Mouse (Mus musculus) neural tube, embryonic 11.5 days (tissue): ENCODE measurements around the gene Gm11444. TPM values are rescaled to one million over a fixed set of nuclear protein-coding genes. Genes with fewer than 3 reads are reported as not detected.

ENCODE experiments used
- ATAC-seq: fragments of 200-750 bp; cut with Nextera tagmentation; 2 replicates; pipeline ENCODE4 v1.8.0; 2017; ENCODE audit warnings: moderate number of reproducible peaks, mild to moderate bottlenecking, moderate TSS enrichment, moderate library complexity; ENCODE audit not compliant: insufficient read depth, low FRiP score, low TSS enrichment
- DNase-seq: peaks from one replicate; pipeline ENCODE4 v3.0.0-alpha.2; 2015; ENCODE audit warnings: low spot score
- H3K27ac ChIP-seq: fragments of 300-500 bp; sonication (generic); 2 replicates; pipeline ENCODE4 v1.5.1; 2014; ENCODE audit warnings: low read depth, mild to moderate bottlenecking, low read length
- H3K27me3 ChIP-seq: fragments of 300-500 bp; sonication (generic); 2 replicates; pipeline ENCODE4 v1.6.1; 2014; ENCODE audit warnings: mild to moderate bottlenecking, low read length, mixed read lengths; ENCODE audit not compliant: control insufficient read depth, insufficient read depth
- H3K36me3 ChIP-seq: fragments of 300-500 bp; sonication (generic); 2 replicates; pipeline ENCODE4 v1.6.1; 2014; ENCODE audit warnings: mild to moderate bottlenecking, low read length, moderate library complexity, mixed read lengths; ENCODE audit not compliant: control insufficient read depth, insufficient read depth
- H3K4me1 ChIP-seq: fragments of 300-500 bp; sonication (generic); 2 replicates; pipeline ENCODE4 v1.6.1; 2014; ENCODE audit warnings: low read length, mixed read lengths; ENCODE audit not compliant: control insufficient read depth, insufficient read depth
- H3K4me2 ChIP-seq: fragments of 300-500 bp; sonication (generic); 2 replicates; pipeline ENCODE4 v1.6.1; 2014; ENCODE audit warnings: low read depth, mild to moderate bottlenecking, moderate library complexity
- H3K4me3 ChIP-seq: fragments of 300-500 bp; sonication (generic); 2 replicates; pipeline ENCODE4 v1.5.1; 2014; ENCODE audit warnings: low read depth, low read length
- H3K9ac ChIP-seq: fragments of 300-500 bp; sonication (generic); 2 replicates; pipeline ENCODE4 v1.6.1; 2014; ENCODE audit warnings: mild to moderate bottlenecking, low read length
- H3K9me3 ChIP-seq: fragments of 300-500 bp; sonication (generic); 2 replicates; pipeline ENCODE4 v1.6.1; 2016; ENCODE audit warnings: low read length; ENCODE audit not compliant: control insufficient read depth
- WGBS: fragments of 180-500 bp; shearing (Covaris S2); extraction: QIAGEN DNeasy Blood & Tissue Kit; methylation state at CpG from one replicate; pipeline ENCODE4 v1.1.7; 2014; 5-methylcytosine and 5-hydroxymethylcytosine counted together
- polyA plus RNA-seq: library from polyadenylated mRNA; unstranded; fragments of >200 nt; fragmentation: Nextera tagmentation; extraction: Ambion mirVana; gene quantifications from 2 replicates; pipeline ENCODE4 v1.2.1, GENCODE M21; 2014

Gene Gm11444
- polyA plus RNA-seq, 1 experiment from 2014 or later, result not detected

GRCm38 (mm10) chr11:85816471-85816870 is 33.7 kb downstream of the Gm11444 start:
- ATAC-seq (no peak), DNase-seq (no peak)
- Histone ChIP-seq H3K9ac (no peak overlapping the region), H3K36me3 (no peaks in the 10 kb centered on the region), H3K27me3 (no peaks in the 10 kb centered on the region), H3K27ac (no peak overlapping the region), H3K4me3 (no peak overlapping the region), H3K4me2 (no peak overlapping the region), H3K9me3 (no peaks in the 10 kb centered on the region), H3K4me1 (no peaks in the 10 kb centered on the region)
- 51% methylated on average over 5 of the region's 5 CpGs for WGBS

DNA sequence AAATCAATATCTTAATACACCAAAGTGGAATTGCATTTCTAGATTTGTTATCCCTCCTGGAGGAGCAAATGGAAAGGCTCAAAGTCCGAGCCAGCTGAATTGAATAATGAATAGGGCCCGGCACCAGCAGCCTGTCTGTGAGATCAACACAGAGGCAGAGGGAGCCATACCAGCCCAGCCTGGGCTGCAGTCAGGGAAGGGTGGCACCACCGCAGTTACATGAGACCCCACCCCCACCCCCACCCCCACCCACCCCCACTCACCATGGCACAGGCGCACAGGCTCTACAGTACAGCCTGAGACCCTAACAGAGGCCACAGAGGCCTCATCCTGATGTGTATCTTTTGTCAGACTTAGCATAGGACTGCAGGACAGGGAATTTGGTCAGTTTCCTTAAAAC is 35.5 kb downstream of the Gm11444 start:
- no peak for DNase-seq

GRCm38 (mm10) chr11:85812201-85812966 is 37.7 kb downstream of the Gm11444 start:
- DNase-seq (no peak), ATAC-seq (no peak)
- Histone ChIP-seq H3K27ac (no peak overlapping the region), H3K9me3 (no peaks in the 10 kb centered on the region), H3K9ac (no peak overlapping the region), H3K27me3 (no peaks in the 10 kb centered on the region), H3K36me3 (no peaks in the 10 kb centered on the region), H3K4me3 (no peak overlapping the region), H3K4me2 (no peak overlapping the region), H3K4me1 (no peaks in the 10 kb centered on the region)
- WGBS, result 84% methylated on average over 12 of the region's 12 CpGs

More for the DNA sequence above, 35.5 kb downstream of the Gm11444 start:
- H3K4me3 ChIP-seq, result no peak overlapping the region
- no peaks in the 10 kb centered on the region for H3K9me3 ChIP-seq
- WGBS, result 37% methylated on average over 4 of the region's 4 CpGs
- ATAC-seq, result no peak
- H3K9ac ChIP-seq, result no peak overlapping the region
- H3K4me1 ChIP-seq, result no peaks in the 10 kb centered on the region
- no peaks in the 10 kb centered on the region for H3K36me3 ChIP-seq
- no peaks in the 10 kb centered on the region for H3K27me3 ChIP-seq
- no peak overlapping the region for H3K27ac ChIP-seq
- H3K4me2 ChIP-seq, result no peak overlapping the region

GRCm38 (mm10) chr11:85811676-85812075 is 38.5 kb downstream of the Gm11444 start:
- 90% methylated on average over 5 of the region's 5 CpGs for WGBS
- Histone ChIP-seq H3K4me3 (no peak overlapping the region), H3K9me3 (no peaks in the 10 kb centered on the region), H3K36me3 (no peaks in the 10 kb centered on the region), H3K27me3 (no peaks in the 10 kb centered on the region), H3K9ac (no peak overlapping the region), H3K27ac (no peak overlapping the region), H3K4me1 (no peaks in the 10 kb centered on the region), H3K4me2 (no peak overlapping the region)
- DNase-seq, result no peak
- no peak for ATAC-seq

DNA sequence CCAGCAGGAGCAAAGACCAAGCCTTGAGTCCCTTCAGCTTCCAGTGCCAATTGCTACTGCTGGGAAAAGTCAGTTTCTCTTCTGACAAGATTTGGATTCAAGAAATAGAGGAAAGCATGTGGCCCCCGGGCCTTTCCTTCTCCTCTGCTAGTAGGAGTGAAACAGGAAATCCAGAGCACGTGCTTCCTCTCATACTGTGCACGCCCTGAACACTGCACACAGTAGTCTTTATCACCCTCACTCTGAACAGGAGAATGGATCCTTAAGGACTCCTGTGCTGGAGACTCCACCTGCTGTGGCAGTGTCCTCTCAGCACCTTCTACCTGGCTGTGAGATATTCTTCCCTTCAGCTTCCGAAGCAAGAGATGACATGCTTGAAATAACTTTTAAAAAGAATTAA is 38.9 kb downstream of the Gm11444 start:
- H3K27ac ChIP-seq, result no peak overlapping the region
- H3K4me2 ChIP-seq, result no peak overlapping the region
- 72% methylated on average over 4 of the region's 4 CpGs for WGBS
- H3K9ac ChIP-seq, result no peak overlapping the region
- H3K9me3 ChIP-seq, result no peaks in the 10 kb centered on the region
- no peaks in the 10 kb centered on the region for H3K36me3 ChIP-seq
- H3K4me1 ChIP-seq, result no peaks in the 10 kb centered on the region
- no peaks in the 10 kb centered on the region for H3K27me3 ChIP-seq
- no peak overlapping the region for H3K4me3 ChIP-seq
- DNase-seq (no peak), ATAC-seq (no peak)

DNA sequence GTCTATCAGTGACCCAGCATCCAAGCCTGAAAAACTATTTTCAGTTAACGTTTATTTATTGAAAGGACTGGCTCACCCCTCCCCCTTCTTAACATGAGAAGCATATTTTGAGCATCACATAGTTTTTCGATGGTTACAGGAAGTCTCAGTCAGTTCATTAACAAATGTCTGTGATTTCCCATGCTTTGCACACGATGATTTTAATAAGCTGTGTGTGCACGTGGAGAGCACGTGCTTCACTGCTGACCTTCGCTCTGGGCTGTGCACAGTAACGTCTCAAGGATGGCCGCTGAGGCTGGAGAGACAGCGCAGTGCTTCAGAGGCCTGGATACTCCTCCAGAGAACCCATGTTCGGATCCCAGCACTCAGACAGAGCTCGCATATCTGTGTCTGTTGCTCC is 42.8 kb downstream of the Gm11444 start:
- Histone ChIP-seq H3K4me3 (no peak overlapping the region), H3K9me3 (no peaks in the 10 kb centered on the region), H3K4me1 (no peaks in the 10 kb centered on the region), H3K27ac (no peak overlapping the region), H3K36me3 (no peaks in the 10 kb centered on the region), H3K4me2 (no peak overlapping the region), H3K9ac (no peak overlapping the region), H3K27me3 (no peaks in the 10 kb centered on the region)
- WGBS, result 90% methylated on average over 11 of the region's 11 CpGs
- no peak for ATAC-seq
- DNase-seq, result no peak

DNA sequence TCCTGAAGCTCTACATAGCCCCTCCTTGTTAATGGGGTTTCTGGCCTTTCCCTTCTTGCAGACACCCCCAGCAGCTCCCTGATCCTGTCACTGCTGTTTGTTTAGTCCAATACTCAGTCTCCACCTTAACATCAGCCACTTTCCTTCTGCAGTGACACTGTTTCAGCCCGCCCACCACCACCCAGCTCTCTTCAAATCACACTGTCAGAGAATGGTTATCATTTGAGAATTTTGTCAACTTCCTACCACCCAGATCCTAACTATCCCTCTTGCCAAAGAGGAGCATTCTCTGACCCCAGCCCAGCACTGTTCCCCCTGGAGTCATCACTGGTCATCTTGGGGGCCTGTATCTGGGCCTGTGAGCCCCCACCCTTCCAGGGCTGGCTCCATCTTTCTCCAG is 44.4 kb downstream of the Gm11444 start:
- H3K36me3 ChIP-seq, result no peaks in the 10 kb centered on the region
- H3K4me2 ChIP-seq, result no peak overlapping the region
- no peak overlapping the region for H3K9ac ChIP-seq
- no peak for ATAC-seq
- no peaks in the 10 kb centered on the region for H3K9me3 ChIP-seq
- WGBS, result 85% methylated on average over 1 of the region's 1 CpGs
- no peak for DNase-seq
- H3K27ac ChIP-seq, result no peak overlapping the region
- no peak overlapping the region for H3K4me3 ChIP-seq
- H3K4me1 ChIP-seq, result no peaks in the 10 kb centered on the region
- no peaks in the 10 kb centered on the region for H3K27me3 ChIP-seq

DNA sequence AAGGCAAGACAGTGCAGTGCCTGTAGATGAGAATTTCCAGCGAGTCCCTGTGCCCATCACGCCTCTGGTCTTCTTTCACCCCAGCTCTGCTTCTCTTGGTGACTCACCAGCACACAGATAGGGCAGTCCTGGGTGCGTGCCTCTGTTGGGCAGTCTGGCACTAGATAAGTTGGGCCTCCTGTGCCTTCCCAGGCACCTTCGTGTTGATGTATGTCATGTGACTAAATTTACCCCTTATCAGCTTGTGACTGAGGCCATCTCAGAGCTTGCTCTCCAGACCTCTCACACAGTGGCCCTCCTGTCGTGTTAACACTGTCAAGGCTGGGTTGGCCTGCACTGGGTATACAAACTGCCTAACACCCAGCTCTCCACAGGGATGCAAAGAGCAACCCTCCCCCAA is 46.1 kb downstream of the Gm11444 start:
- Histone ChIP-seq H3K4me2 (no peak overlapping the region), H3K36me3 (no peaks in the 10 kb centered on the region), H3K9me3 (no peaks in the 10 kb centered on the region), H3K9ac (no peak overlapping the region), H3K27ac (no peak overlapping the region), H3K4me1 (no peaks in the 10 kb centered on the region), H3K27me3 (no peaks in the 10 kb centered on the region), H3K4me3 (no peak overlapping the region)
- WGBS, result 83% methylated on average over 5 of the region's 5 CpGs
- no peak for ATAC-seq
- no peak for DNase-seq

DNA sequence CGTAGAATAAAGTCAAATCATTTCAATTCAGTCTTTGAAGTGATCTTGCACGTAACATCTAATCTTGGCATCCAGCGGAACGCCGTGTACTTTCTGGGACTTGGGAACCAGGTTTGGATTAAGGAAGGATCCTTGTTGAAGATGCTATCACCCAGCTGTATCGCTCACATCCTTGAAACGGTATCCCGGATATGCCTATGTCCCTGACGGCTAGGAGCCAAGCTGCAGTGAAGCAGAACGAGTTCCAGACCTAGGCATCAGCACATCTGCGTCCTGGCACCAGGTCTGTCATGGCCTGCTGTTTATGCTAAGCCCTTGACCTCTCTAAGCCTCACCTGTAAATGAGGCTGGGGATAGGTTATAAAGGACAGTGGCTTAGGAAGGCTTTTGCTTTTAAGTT is 49.8 kb downstream of the Gm11444 start:
- Histone ChIP-seq H3K9me3 (no peaks in the 10 kb centered on the region), H3K9ac (no peak overlapping the region), H3K4me2 (no peak overlapping the region), H3K27ac (no peak overlapping the region), H3K4me3 (no peak overlapping the region), H3K4me1 (no peaks in the 10 kb centered on the region), H3K36me3 (no peaks in the 10 kb centered on the region), H3K27me3 (no peaks in the 10 kb centered on the region)
- WGBS, result 84% methylated on average over 11 of the region's 11 CpGs
- ATAC-seq, result no peak
- DNase-seq, result no peak
